Mouse (Mus musculus) heart, embryonic 14.5 days (tissue): ENCODE measurements at regions not wholly inside any gene's neighbourhood (a gene's known extent, or its start where the extent isn't known, plus 50 kb on each side); places are given as distances from the start of the nearest gene placed in this dataset.

Source experiments
- ATAC-seq: fragments of 200-750 bp; cut with Nextera tagmentation; 2 replicates; pipeline ENCODE4 v1.8.0; 2017; ENCODE audit warnings: low read depth, moderate TSS enrichment; ENCODE audit not compliant: insufficient number of reproducible peaks, insufficient read depth, low FRiP score
- H3K27ac ChIP-seq, 2 experiments: fragments of 200-500 bp in 1 of 2; fragments of 300-500 bp in 1 of 2; sonication (generic) in 1 of 2; replicated peaks in 1 of 2; 2 replicates each; pipeline ENCODE4 v1.5.1; 2012 to 2014; ENCODE audit warnings: low read depth in 2 of 2, low read length in 2 of 2, control low read depth in 1 of 2, mild to moderate bottlenecking in 1 of 2, mixed read lengths in 1 of 2; ENCODE audit not compliant: control insufficient read depth in 1 of 2, insufficient read depth in 1 of 2
- H3K27me3 ChIP-seq: fragments of 300-500 bp; sonication (generic); 2 replicates; pipeline ENCODE4 v1.6.1; 2014; ENCODE audit warnings: mild to moderate bottlenecking, low read length, control low read depth; ENCODE audit not compliant: control insufficient read depth, insufficient read depth
- H3K36me3 ChIP-seq: fragments of 300-500 bp; sonication (generic); 2 replicates; pipeline ENCODE4 v1.6.1; 2014; ENCODE audit warnings: mild to moderate bottlenecking, control low read depth, low read length, mixed read lengths; ENCODE audit not compliant: control insufficient read depth, insufficient read depth
- H3K4me1 ChIP-seq, 2 experiments: fragments of 200-500 bp in 1 of 2; fragments of 300-500 bp in 1 of 2; sonication (generic) in 1 of 2; 2 replicates each; pipeline ENCODE4 v1.6.1; 2012 to 2014; ENCODE audit warnings: low read length in 2 of 2, control low read depth in 1 of 2, mixed read lengths in 1 of 2; ENCODE audit not compliant: control insufficient read depth in 2 of 2, insufficient read depth in 2 of 2
- H3K4me2 ChIP-seq: fragments of 300-500 bp; sonication (generic); 2 replicates; pipeline ENCODE4 v1.6.1; 2014; ENCODE audit warnings: mild to moderate bottlenecking, low read length
- H3K4me3 ChIP-seq, 2 experiments: fragments of 200-500 bp in 1 of 2; fragments of 300-500 bp in 1 of 2; sonication (generic) in 1 of 2; 2 replicates each; pipeline ENCODE4 v1.5.1; 2012 to 2014; ENCODE audit warnings: low read length in 2 of 2, mild to moderate bottlenecking in 2 of 2, control low read depth in 1 of 2, low read depth in 1 of 2, moderate library complexity in 1 of 2; ENCODE audit not compliant: control insufficient read depth in 1 of 2, insufficient read depth in 1 of 2
- H3K9ac ChIP-seq: fragments of 300-500 bp; sonication (generic); 2 replicates; pipeline ENCODE4 v1.6.1; 2014; ENCODE audit warnings: mild to moderate bottlenecking, low read length
- H3K9me3 ChIP-seq: fragments of 300-500 bp; sonication (generic); 2 replicates; pipeline ENCODE4 v1.6.1; 2016; ENCODE audit warnings: low read length, control low read depth; ENCODE audit not compliant: control insufficient read depth
- WGBS: fragments of 180-500 bp; shearing (Covaris S2); extraction: QIAGEN DNeasy Blood & Tissue Kit; methylation state at CpG from one replicate; pipeline ENCODE4 v1.1.7; 2014; 5-methylcytosine and 5-hydroxymethylcytosine counted together

GRCm38 (mm10) chr14:55301996-55302395 is 80.2 kb downstream of the Dhrs2 start:
- no peak for ATAC-seq
- H3K36me3 ChIP-seq, result no peaks in the 10 kb centered on the region
- peaks cover 0 to 13% of the 10 kb centered on the region in 2 experiments; a peak in 3 of 4 replicates for H3K4me1 ChIP-seq
- no peak overlapping the region for H3K27ac ChIP-seq
- no peaks in the 10 kb centered on the region for H3K9me3 ChIP-seq
- no peak overlapping the region for H3K9ac ChIP-seq
- H3K4me3 ChIP-seq, result no peak overlapping the region
- 43% methylated on average over 2 of the region's 2 CpGs for WGBS
- H3K27me3 ChIP-seq, result no peaks in the 10 kb centered on the region
- H3K4me2 ChIP-seq, result no peak overlapping the region

- ATAC-seq, result peak; percentile 81
- no peak overlapping the region for H3K9ac ChIP-seq
- WGBS, result 19% methylated on average over 6 of the region's 6 CpGs
- H3K4me1 ChIP-seq, result peaks cover 10% of the 10 kb centered on the region in 2 experiments
- H3K4me2 ChIP-seq, result peak overlapping the region; percentile 23; the same call in 1 of the 2 replicates
- peak overlapping the region; percentile 96 to 97 for H3K27ac ChIP-seq
- H3K27me3 ChIP-seq, result no peaks in the 10 kb centered on the region
- no peaks in the 10 kb centered on the region for H3K36me3 ChIP-seq
- no peak overlapping the region for H3K4me3 ChIP-seq
- no peaks in the 10 kb centered on the region for H3K9me3 ChIP-seq
These were observed 91.8 kb downstream of the Dhrs2 start for GRCm38 (mm10) chr14:55313615-55314014.

GRCm38 (mm10) chr14:55323897-55324296 is 102.1 kb downstream of the Dhrs2 start:
- Histone ChIP-seq H3K4me1 (peaks cover 3 to 6% of the 10 kb centered on the region in 2 experiments; a peak in 3 of 4 replicates), H3K9ac (no peak overlapping the region), H3K27ac (no peak overlapping the region), H3K27me3 (no peaks in the 10 kb centered on the region), H3K4me3 (no peak overlapping the region), H3K9me3 (no peaks in the 10 kb centered on the region), H3K4me2 (no peak overlapping the region), H3K36me3 (no peaks in the 10 kb centered on the region)
- ATAC-seq, result no peak

GRCm38 (mm10) chr14:55324335-55324734 is 102.5 kb downstream of the Dhrs2 start:
- Histone ChIP-seq H3K27ac (no peak overlapping the region), H3K27me3 (no peaks in the 10 kb centered on the region), H3K4me1 (peaks cover 3 to 6% of the 10 kb centered on the region in 2 experiments; a peak in 3 of 4 replicates), H3K4me3 (no peak overlapping the region), H3K4me2 (no peak overlapping the region), H3K9ac (no peak overlapping the region), H3K9me3 (no peaks in the 10 kb centered on the region), H3K36me3 (no peaks in the 10 kb centered on the region)
- ATAC-seq, result no peak
- WGBS, result 53% methylated on average over 3 of the region's 3 CpGs

GRCm38 (mm10) chr14:55333812-55334211 is 112.0 kb downstream of the Dhrs2 start:
- Histone ChIP-seq H3K36me3 (no peaks in the 10 kb centered on the region), H3K4me2 (no peak overlapping the region), H3K27ac (no peak overlapping the region), H3K9me3 (no peaks in the 10 kb centered on the region), H3K4me3 (no peak overlapping the region), H3K27me3 (no peaks in the 10 kb centered on the region), H3K4me1 (peaks cover 12 to 17% of the 10 kb centered on the region in 2 experiments), H3K9ac (no peak overlapping the region)
- ATAC-seq, result no peak
- 61% methylated on average over 3 of the region's 3 CpGs for WGBS

GRCm38 (mm10) chr14:55334305-55334704 is 112.5 kb downstream of the Dhrs2 start:
- Histone ChIP-seq H3K9me3 (no peaks in the 10 kb centered on the region), H3K27ac (no peak overlapping the region), H3K4me1 (peaks cover 12 to 22% of the 10 kb centered on the region in 2 experiments), H3K9ac (no peak overlapping the region), H3K4me2 (no peak overlapping the region), H3K27me3 (no peaks in the 10 kb centered on the region), H3K36me3 (no peaks in the 10 kb centered on the region), H3K4me3 (no peak overlapping the region)
- ATAC-seq, result no peak
- 94% methylated on average over 7 of the region's 7 CpGs for WGBS

- WGBS, result 86% methylated on average over 1 of the region's 1 CpGs
- Histone ChIP-seq H3K27me3 (no peaks in the 10 kb centered on the region), H3K9me3 (no peaks in the 10 kb centered on the region), H3K9ac (no peak overlapping the region), H3K4me2 (no peak overlapping the region), H3K27ac (no peak overlapping the region), H3K36me3 (no peaks in the 10 kb centered on the region), H3K4me3 (no peak overlapping the region), H3K4me1 (peaks cover 12 to 24% of the 10 kb centered on the region in 2 experiments)
- no peak for ATAC-seq
These were observed 113.8 kb downstream of the Dhrs2 start for GRCm38 (mm10) chr14:55335586-55335985.

GRCm38 (mm10) chr14:55336451-55337195 is 114.8 kb downstream of the Dhrs2 start:
- H3K4me1 ChIP-seq, result peaks cover 12 to 24% of the 10 kb centered on the region in 2 experiments
- H3K4me3 ChIP-seq, result no peak overlapping the region
- WGBS, result 34% methylated on average over 5 of the region's 5 CpGs
- no peak overlapping the region; a peak in 1 of 4 replicates for H3K27ac ChIP-seq
- no peaks in the 10 kb centered on the region for H3K9me3 ChIP-seq
- no peak overlapping the region for H3K4me2 ChIP-seq
- no peak overlapping the region for H3K9ac ChIP-seq
- no peaks in the 10 kb centered on the region for H3K36me3 ChIP-seq
- ATAC-seq, result no peak
- H3K27me3 ChIP-seq, result no peaks in the 10 kb centered on the region
